Mouse (Mus musculus) spleen, adult 2 months (tissue): ENCODE measurements around the gene Pakap.

Experiments used
- CTCF ChIP-seq: fragments of 200-500 bp; IDR thresholded peaks from 2 replicates; pipeline ENCODE4 v1.5.1; 2011; ENCODE audit warnings: mild to moderate bottlenecking, inconsistent platforms; ENCODE audit not compliant: insufficient read depth, insufficient read length, insufficient replicate concordance; ENCODE audit errors: extremely low read depth
- POLR2A ChIP-seq: fragments of 200-500 bp; IDR thresholded peaks from 2 replicates; pipeline ENCODE4 v1.6.1; 2011; ENCODE audit warnings: low read depth, low read length, inconsistent platforms

DNA sequence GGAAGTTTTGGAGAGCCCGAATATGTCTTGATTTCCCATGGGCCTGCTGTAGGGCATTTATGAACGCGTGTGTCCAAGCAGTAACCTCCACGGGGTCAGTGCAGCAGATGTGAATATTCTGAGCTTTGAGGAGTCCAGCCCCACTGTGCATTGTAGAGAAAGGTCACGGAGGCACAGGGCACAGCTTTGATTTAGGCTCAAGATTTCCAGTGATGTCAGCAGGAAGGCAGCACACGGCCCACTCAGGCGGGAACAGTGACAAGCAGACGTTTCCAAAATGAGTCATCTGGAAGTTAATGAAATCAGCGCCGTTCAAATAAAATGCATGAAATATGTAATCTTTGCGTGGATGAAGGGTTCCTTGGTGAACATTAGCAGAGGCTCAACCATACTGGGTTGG lies 190.0 kb downstream of the Pakap start:
- TF ChIP-seq CTCF (no peak), POLR2A (no peak)
